Mouse (Mus musculus) spleen, adult 2 months (tissue): ENCODE results near the gene Nufip2. TPM values are rescaled to one million over a fixed set of nuclear protein-coding genes. Genes with fewer than 3 reads are reported as not detected.

Source experiments
- DNase-seq, 2 experiments: peaks; one replicate each; pipeline versions ENCODE4 v3.0.0 to v3.0.0-alpha.2; 2012 to 2021; ENCODE audit warnings: low spot score in 2 of 2, low read depth in 1 of 2
- H3K27ac ChIP-seq: fragments of 200-500 bp; 2 replicates; pipeline ENCODE4 v1.5.1; 2012; ENCODE audit warnings: low read length, inconsistent platforms; ENCODE audit not compliant: insufficient read depth
- H3K27me3 ChIP-seq: fragments of 200-500 bp; 2 replicates; pipeline ENCODE4 v1.6.1; 2012; ENCODE audit warnings: mild to moderate bottlenecking, moderate library complexity, low read length, inconsistent platforms; ENCODE audit not compliant: control insufficient read depth, insufficient read depth
- H3K36me3 ChIP-seq: fragments of 200-500 bp; 2 replicates; pipeline ENCODE4 v1.6.1; 2012; ENCODE audit warnings: mild to moderate bottlenecking, low read length, inconsistent platforms; ENCODE audit not compliant: control insufficient read depth, insufficient read depth
- H3K4me1 ChIP-seq: fragments of 200-500 bp; 2 replicates; pipeline ENCODE4 v1.6.1; 2011; ENCODE audit warnings: inconsistent platforms; ENCODE audit not compliant: control insufficient read depth, insufficient read depth, insufficient read length
- H3K4me3 ChIP-seq: fragments of 200-500 bp; 2 replicates; pipeline ENCODE4 v1.5.1; 2011; ENCODE audit warnings: mild to moderate bottlenecking, inconsistent platforms; ENCODE audit not compliant: insufficient read depth, insufficient read length; ENCODE audit errors: extremely low read depth
- CTCF ChIP-seq: fragments of 200-500 bp; IDR thresholded peaks from 2 replicates; pipeline ENCODE4 v1.5.1; 2011; ENCODE audit warnings: mild to moderate bottlenecking, inconsistent platforms; ENCODE audit not compliant: insufficient read depth, insufficient read length, insufficient replicate concordance; ENCODE audit errors: extremely low read depth
- POLR2A ChIP-seq: fragments of 200-500 bp; IDR thresholded peaks from 2 replicates; pipeline ENCODE4 v1.6.1; 2011; ENCODE audit warnings: low read depth, low read length, inconsistent platforms
- WGBS: fragments of 180-500 bp; shearing (Covaris S2); methylation state at CpG from one replicate; pipeline ENCODE4 v1.1.7; 2018; 5-methylcytosine and 5-hydroxymethylcytosine counted together
- polyA plus RNA-seq: library from polyadenylated mRNA; depleted of rRNA; stranded (reverse); fragments of >200 nt; gene quantifications from 2 replicates; pipeline ENCODE4 v1.2.3, GENCODE M21; 2012; rRNA removed

Nufip2 gene
- polyA plus RNA-seq, 1 experiment: 13.5 TPM

- no peak for DNase-seq
- WGBS: 77% methylated on average over 5 of the region's 5 CpGs
- H3K4me1 ChIP-seq: peaks cover 8% of the 10 kb centered on the region; the same call in 1 of the 2 replicates
- H3K36me3 ChIP-seq: no peaks in the 10 kb centered on the region
- H3K4me3 ChIP-seq: no peak overlapping the region
- H3K27ac ChIP-seq: peak overlapping the region; percentile 73
- H3K27me3 ChIP-seq: no peaks in the 10 kb centered on the region
- TF ChIP-seq CTCF: no peak
- TF ChIP-seq POLR2A: no peak
These were observed 99.4 kb downstream of the Nufip2 start for GRCm38 (mm10) chr11:77785396-77785767.

- H3K27ac ChIP-seq: peak overlapping the region; percentile 73
- no peaks in the 10 kb centered on the region for H3K36me3 ChIP-seq
- no peak overlapping the region for H3K4me3 ChIP-seq
- peaks cover 8% of the 10 kb centered on the region; the same call in 1 of the 2 replicates for H3K4me1 ChIP-seq
- no peak for DNase-seq
- no peaks in the 10 kb centered on the region for H3K27me3 ChIP-seq
- TF ChIP-seq POLR2A: no peak
- TF ChIP-seq CTCF: no peak
- 46% methylated on average over 7 of the region's 7 CpGs for WGBS
These were observed 100.0 kb downstream of the Nufip2 start for GRCm38 (mm10) chr11:77785768-77786561.

GRCm38 (mm10) chr11:77787707-77788106 lies 101.8 kb downstream of the Nufip2 start, which contains the start of gene Gm10277:
Gene Gm10277, minus strand, starts transcription at chr11:77787747.
- H3K4me1 ChIP-seq: peaks cover 14% of the 10 kb centered on the region; the same call in 1 of the 2 replicates
- WGBS: 68% methylated on average over 5 of the region's 5 CpGs

GRCm38 (mm10) chr11:77789512-77789911 lies 103.6 kb downstream of the Nufip2 start:
- Histone ChIP-seq H3K36me3 (no peaks in the 10 kb centered on the region), H3K27me3 (no peaks in the 10 kb centered on the region), H3K4me1 (peaks cover 12% of the 10 kb centered on the region; the same call in 1 of the 2 replicates), H3K27ac (no peak overlapping the region), H3K4me3 (no peak overlapping the region)
- TF ChIP-seq CTCF (no peak), POLR2A (no peak)
- WGBS: 97% methylated on average over 5 of the region's 5 CpGs
- DNase-seq: no peak

More at GRCm38 (mm10) chr11:77787707-77788106, 101.8 kb downstream of the Nufip2 start, which contains the start of gene Gm10277:
- Histone ChIP-seq H3K4me3 (no peak within 1 kb of the TSS), H3K27me3 (no peaks in the 10 kb centered on the region), H3K27ac (peak within 1 kb of the TSS; percentile 73), H3K36me3 (no peaks in the 10 kb centered on the region)
- DNase-seq: no peak
- TF ChIP-seq POLR2A: no peak
- no peak for TF ChIP-seq CTCF

GRCm38 (mm10) chr11:77790286-77790685 lies 104.3 kb downstream of the Nufip2 start:
- H3K27ac ChIP-seq: no peak overlapping the region
- H3K27me3 ChIP-seq: no peaks in the 10 kb centered on the region

GRCm38 (mm10) chr11:77791241-77791727 lies 105.3 kb downstream of the Nufip2 start:
- TF ChIP-seq CTCF: no peak
- TF ChIP-seq POLR2A: no peak
- H3K4me1 ChIP-seq: peaks cover 11% of the 10 kb centered on the region; the same call in 1 of the 2 replicates
- DNase-seq: no peak
- no peaks in the 10 kb centered on the region for H3K27me3 ChIP-seq
- H3K4me3 ChIP-seq: no peak overlapping the region
- no peaks in the 10 kb centered on the region for H3K36me3 ChIP-seq
- H3K27ac ChIP-seq: peak overlapping the region; percentile 2; the same call in 1 of the 2 replicates
- WGBS: 83% methylated on average over 8 of the region's 8 CpGs

More at GRCm38 (mm10) chr11:77790286-77790685, 104.3 kb downstream of the Nufip2 start:
- TF ChIP-seq CTCF (no peak), POLR2A (no peak)
- H3K4me1 ChIP-seq: peaks cover 11% of the 10 kb centered on the region; the same call in 1 of the 2 replicates
- WGBS: 24% methylated on average over 9 of the region's 9 CpGs
- DNase-seq: no peak
- H3K4me3 ChIP-seq: no peak overlapping the region
- H3K36me3 ChIP-seq: no peaks in the 10 kb centered on the region

Other genes with a start within 250 kb of the Nufip2 start
- 0.76 and 1.1 TPM in 2 replicates for gene Coro6, start 223.7 kb upstream of the Nufip2 start, polyA plus RNA-seq
- gene Ankrd13b, start 196.5 kb upstream of the Nufip2 start, polyA plus RNA-seq: 8.9 and 10.6 TPM in 2 replicates
- 36.2 and 44.3 TPM in 2 replicates for gene Git1, start 192.6 kb upstream of the Nufip2 start, polyA plus RNA-seq
- gene Abhd15, start 171.0 kb upstream of the Nufip2 start, polyA plus RNA-seq: 4.1 and 6.5 TPM in 2 replicates
- gene Trp53i13, start 170.2 kb upstream of the Nufip2 start, polyA plus RNA-seq: 16.6 and 18.7 TPM in 2 replicates
- 0.16 and 0.50 TPM in 2 replicates for gene Gm10392, start 167.0 kb upstream of the Nufip2 start, polyA plus RNA-seq
- 2.5 and 2.6 TPM in 2 replicates for gene Taok1, start 78.3 kb upstream of the Nufip2 start, polyA plus RNA-seq
- gene Cryba1, start 39.1 kb downstream of the Nufip2 start, polyA plus RNA-seq: not detected in 2 replicates
- 52.3 and 54.5 TPM in 2 replicates for gene Myo18a, start 77.1 kb downstream of the Nufip2 start, polyA plus RNA-seq
- not detected in 2 replicates for gene Gm10277, start 101.6 kb downstream of the Nufip2 start, polyA plus RNA-seq
- 0.27 and 0.56 TPM in 2 replicates for gene Pipox, start 207.9 kb downstream of the Nufip2 start, polyA plus RNA-seq
- 0.02 TPM in 1 of 2 replicates, not detected in the other for gene Sez6, start 244.6 kb downstream of the Nufip2 start, polyA plus RNA-seq